Mouse (Mus musculus) hindbrain, postnatal 0 days (tissue): Measurements from ENCODE around the gene Gzma. TPM values are rescaled to one million over a fixed set of nuclear protein-coding genes. Genes with fewer than 3 reads are reported as not detected.

Experiments used
- ATAC-seq: fragments of 200-750 bp; cut with Nextera tagmentation; 2 replicates; pipeline ENCODE4 v1.8.0; 2017; ENCODE audit warnings: mild to moderate bottlenecking, moderate TSS enrichment, moderate library complexity
- DNase-seq: peaks from one replicate; pipeline ENCODE4 v3.0.0-alpha.2; 2015; ENCODE audit warnings: low spot score
- H3K27ac ChIP-seq: fragments of 300-500 bp; sonication (generic); 2 replicates; pipeline ENCODE4 v1.5.1; 2014; ENCODE audit warnings: mild to moderate bottlenecking
- H3K27me3 ChIP-seq: fragments of 300-500 bp; sonication (generic); 2 replicates; pipeline ENCODE4 v1.6.1; 2014; ENCODE audit warnings: low read length, mixed read lengths; ENCODE audit not compliant: insufficient read depth
- H3K36me3 ChIP-seq: fragments of 300-500 bp; sonication (generic); 2 replicates; pipeline ENCODE4 v1.6.1; 2014; ENCODE audit warnings: low read length, mixed read lengths; ENCODE audit not compliant: insufficient read depth
- H3K4me1 ChIP-seq: fragments of 300-500 bp; sonication (generic); 2 replicates; pipeline ENCODE4 v1.6.1; 2014; ENCODE audit warnings: antibody characterized with exemption, low read length, mixed read lengths; ENCODE audit not compliant: insufficient read depth
- H3K4me2 ChIP-seq: fragments of 300-500 bp; sonication (generic); 2 replicates; pipeline ENCODE4 v1.6.1; 2014; ENCODE audit warnings: low read depth, mild to moderate bottlenecking, low read length, moderate library complexity, mixed read lengths
- H3K4me3 ChIP-seq: fragments of 300-500 bp; sonication (generic); 2 replicates; pipeline ENCODE4 v1.5.1; 2014; ENCODE audit warnings: low read length
- H3K9ac ChIP-seq: fragments of 300-500 bp; sonication (generic); replicated peaks from 2 replicates; pipeline ENCODE4 v1.6.1; 2014; ENCODE audit warnings: mild to moderate bottlenecking, low read length, moderate library complexity, mixed read lengths
- H3K9me3 ChIP-seq: fragments of 300-500 bp; sonication (generic); 2 replicates; pipeline ENCODE4 v1.6.1; 2016; ENCODE audit warnings: low read length, mixed read lengths
- CTCF ChIP-seq: IDR thresholded peaks from 2 replicates; pipeline ENCODE4 v1.5.1; 2016; ENCODE audit warnings: antibody characterized with exemption, control low read depth, low read depth
- WGBS: fragments of 180-500 bp; shearing (Covaris S2); extraction: QIAGEN DNeasy Blood & Tissue Kit; methylation state at CpG from one replicate; pipeline ENCODE4 v1.1.7; 2014; 5-methylcytosine and 5-hydroxymethylcytosine counted together
- polyA plus RNA-seq: library from polyadenylated mRNA; unstranded; fragments of >200 nt; fragmentation: Nextera tagmentation; extraction: Ambion mirVana; gene quantifications from 2 replicates; pipeline ENCODE4 v1.2.1, GENCODE M21; 2015
- total RNA-seq: library from RNA; depleted of rRNA; stranded (reverse); fragments of >200 nt; gene quantifications from 2 replicates; pipeline ENCODE4 v1.2.3, GENCODE M21; 2014

Gene Gzma
- total and polyA plus RNA-seq, 2 experiments from 2014 or later, result not detected

DNA sequence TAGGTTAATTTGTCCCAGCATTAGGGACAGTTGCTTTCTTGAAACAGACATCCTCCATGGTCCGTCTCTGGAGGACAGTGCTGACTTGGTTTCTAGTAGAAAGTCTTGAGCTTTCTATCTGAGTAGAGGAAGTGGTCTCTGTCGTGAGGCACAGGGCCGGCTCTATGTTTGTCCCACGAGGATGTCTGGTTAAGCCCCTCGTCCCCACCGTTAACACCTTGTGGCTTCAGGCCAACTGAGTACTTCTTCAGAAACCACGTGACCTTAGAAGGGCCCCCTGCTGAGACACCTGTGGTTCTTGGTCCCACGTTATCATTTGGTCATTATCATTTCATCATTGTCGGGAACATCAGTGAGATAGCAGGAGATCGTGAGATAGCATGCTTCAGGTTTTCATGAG, 1.0 kb upstream of the Gzma start:
- Histone ChIP-seq H3K4me1 (no peaks in the 10 kb centered on the region), H3K36me3 (no peaks in the 10 kb centered on the region), H3K4me3 (no peak overlapping the region), H3K9ac (no peak overlapping the region), H3K27me3 (no peaks in the 10 kb centered on the region), H3K9me3 (no peaks in the 10 kb centered on the region), H3K27ac (no peak overlapping the region), H3K4me2 (no peak overlapping the region)
- 81% methylated on average over 10 of the region's 10 CpGs for WGBS
- DNase-seq (no peak), ATAC-seq (no peak)
- TF ChIP-seq CTCF, result no peak

DNA sequence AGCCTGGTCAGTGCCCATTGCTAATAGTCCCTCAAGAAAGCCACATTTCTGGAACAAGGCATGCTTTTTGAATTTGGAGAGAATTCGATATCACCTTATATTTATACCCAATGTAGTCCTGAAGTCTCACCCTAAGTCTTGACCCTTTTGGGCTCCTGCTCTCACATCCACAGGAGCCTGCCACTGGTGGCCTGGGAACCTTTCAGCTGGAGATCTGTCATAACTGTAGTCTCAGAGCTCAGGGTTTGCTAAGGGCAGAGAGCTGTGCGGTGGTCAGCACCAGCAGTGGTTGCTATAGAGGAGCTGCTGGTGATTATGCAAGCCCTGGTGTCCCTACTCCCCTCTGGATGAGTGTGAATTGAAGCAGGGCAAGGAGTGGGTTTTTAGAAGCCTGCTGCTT, 2.4 kb downstream of the Gzma start:
- H3K4me2 ChIP-seq, result no peak overlapping the region
- no peak for TF ChIP-seq CTCF
- H3K27me3 ChIP-seq, result no peaks in the 10 kb centered on the region
- H3K4me3 ChIP-seq, result no peak overlapping the region
- WGBS, result 98% methylated on average over 2 of the region's 2 CpGs
- no peak for ATAC-seq
- no peaks in the 10 kb centered on the region for H3K4me1 ChIP-seq
- no peaks in the 10 kb centered on the region for H3K36me3 ChIP-seq
- H3K9ac ChIP-seq, result no peak overlapping the region
- H3K27ac ChIP-seq, result no peak overlapping the region
- no peaks in the 10 kb centered on the region for H3K9me3 ChIP-seq
- DNase-seq, result no peak

DNA sequence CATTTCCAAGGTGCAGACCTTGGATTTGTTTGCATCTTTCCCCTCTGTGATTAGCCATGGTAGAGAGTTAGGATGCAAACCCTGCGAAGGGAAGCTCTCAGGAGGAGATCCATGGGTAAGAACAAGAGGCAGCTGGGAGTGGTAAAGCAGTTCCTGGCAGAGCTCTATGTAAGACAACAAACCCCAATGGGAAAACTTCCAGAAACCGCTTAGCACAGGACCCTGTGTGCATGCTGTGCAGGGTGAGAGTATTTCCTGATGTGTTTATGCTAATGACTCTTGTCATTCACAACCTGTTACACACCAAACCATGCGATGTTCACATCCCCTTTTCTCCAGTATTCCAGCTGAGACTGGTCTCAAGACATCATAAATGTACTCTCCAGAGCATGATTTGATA, 3.8 kb downstream of the Gzma start:
- Histone ChIP-seq H3K36me3 (no peaks in the 10 kb centered on the region), H3K4me1 (no peaks in the 10 kb centered on the region), H3K9ac (no peak overlapping the region), H3K27ac (no peak overlapping the region), H3K9me3 (no peaks in the 10 kb centered on the region), H3K4me2 (no peak overlapping the region), H3K27me3 (no peaks in the 10 kb centered on the region), H3K4me3 (no peak overlapping the region)
- 0 out of 2 replicates have a peak, but pooled peaks have one; percentile 38 for ATAC-seq
- DNase-seq, result peak; percentile 28
- 48% methylated on average over 3 of the region's 3 CpGs for WGBS
- TF ChIP-seq CTCF, result no peak

DNA sequence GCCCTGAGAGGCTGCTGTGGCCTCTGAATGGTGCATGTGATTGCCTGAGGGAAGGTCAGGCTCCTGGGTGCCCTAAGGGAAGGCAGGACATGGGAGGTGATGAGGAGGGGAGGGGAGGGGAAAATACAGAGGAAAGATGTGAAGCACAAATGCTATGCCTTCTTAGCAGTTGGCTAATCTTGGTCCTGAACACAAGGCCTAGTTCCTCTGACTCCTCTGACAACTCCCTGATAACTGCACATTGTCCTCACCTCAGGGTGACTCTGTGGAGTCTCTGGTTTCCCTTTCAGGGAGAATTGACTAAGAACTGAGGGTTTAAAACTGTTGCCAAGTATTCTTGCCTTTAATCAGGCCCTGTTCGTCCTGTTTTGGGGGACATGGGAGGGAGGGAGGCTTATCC, 6.2 kb downstream of the Gzma start:
- no peak for TF ChIP-seq CTCF
- Histone ChIP-seq H3K4me1 (no peaks in the 10 kb centered on the region), H3K4me3 (no peak overlapping the region), H3K36me3 (no peaks in the 10 kb centered on the region), H3K4me2 (no peak overlapping the region), H3K9me3 (no peaks in the 10 kb centered on the region), H3K27me3 (no peaks in the 10 kb centered on the region), H3K27ac (no peak overlapping the region), H3K9ac (no peak overlapping the region)
- WGBS, result 82% methylated on average over 1 of the region's 1 CpGs
- ATAC-seq (no peak), DNase-seq (no peak)

DNA sequence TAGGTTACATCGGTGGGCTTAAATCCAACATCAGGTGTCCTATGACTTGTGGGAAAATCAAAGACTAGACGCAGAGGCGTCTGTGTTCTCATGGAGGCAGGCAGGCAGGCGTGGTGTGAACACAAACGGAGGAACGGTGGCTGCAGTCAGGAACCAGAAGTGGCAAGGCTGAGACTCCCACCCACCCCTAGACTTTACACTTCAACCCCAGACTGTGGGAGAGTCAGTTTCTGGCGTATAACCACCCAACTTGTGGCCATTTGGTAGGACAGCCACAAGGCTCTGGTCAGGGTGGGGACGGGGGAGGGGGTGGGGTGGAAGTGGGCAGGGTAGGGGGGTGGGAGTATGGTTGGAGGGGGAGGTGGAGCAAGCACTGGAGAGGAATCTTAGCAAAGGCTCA, 10.3 kb downstream of the Gzma start:
- H3K27ac ChIP-seq, result no peak overlapping the region
- H3K9ac ChIP-seq, result no peak overlapping the region
- no peaks in the 10 kb centered on the region for H3K9me3 ChIP-seq
- H3K4me1 ChIP-seq, result no peaks in the 10 kb centered on the region
- no peaks in the 10 kb centered on the region for H3K36me3 ChIP-seq
- H3K27me3 ChIP-seq, result no peaks in the 10 kb centered on the region
- no peak overlapping the region for H3K4me2 ChIP-seq
- TF ChIP-seq CTCF, result no peak
- no peak overlapping the region for H3K4me3 ChIP-seq
- DNase-seq, result no peak
- 87% methylated on average over 8 of the region's 8 CpGs for WGBS
- ATAC-seq, result no peak

DNA sequence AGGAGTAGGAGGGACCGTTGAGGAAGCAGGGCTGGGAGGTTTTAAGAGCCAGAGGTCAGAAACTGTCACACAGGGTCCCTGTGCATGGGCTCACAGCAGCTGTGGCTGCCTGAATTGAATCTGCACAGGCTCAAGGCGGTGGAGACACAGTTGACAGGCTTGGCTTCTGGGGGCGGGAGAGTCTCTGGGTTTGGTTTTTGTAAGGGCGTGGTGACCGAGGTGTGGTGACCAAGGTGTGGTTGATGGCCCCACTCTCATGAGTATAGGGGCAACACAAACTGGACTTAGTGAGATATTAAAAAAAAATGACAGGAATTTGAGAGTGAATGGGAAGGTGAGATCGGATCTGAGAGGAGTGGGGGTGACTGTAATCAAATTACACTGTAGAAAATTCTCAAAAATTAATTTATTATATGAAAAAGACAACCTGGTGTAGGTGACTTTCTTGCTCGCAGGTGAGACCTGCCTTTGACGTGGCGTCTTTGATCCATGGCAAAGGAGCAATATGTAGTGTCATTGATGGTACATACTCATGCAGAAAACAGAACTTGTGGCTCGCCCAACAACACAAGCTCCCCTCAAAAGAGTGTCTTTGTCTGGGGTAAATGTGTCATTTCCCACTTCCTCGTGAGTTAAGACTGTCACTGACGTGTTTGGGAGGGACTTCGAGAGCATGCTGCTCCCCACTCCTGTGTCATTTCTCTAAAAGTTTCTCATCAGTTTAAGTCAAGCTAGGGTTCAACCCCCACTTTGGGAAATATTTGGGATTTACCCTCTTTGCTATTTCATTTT, 13.4 kb downstream of the Gzma start:
- no peak for TF ChIP-seq CTCF
- no peak for DNase-seq
- no peaks in the 10 kb centered on the region for H3K27me3 ChIP-seq
- no peaks in the 10 kb centered on the region for H3K36me3 ChIP-seq
- no peaks in the 10 kb centered on the region for H3K4me1 ChIP-seq
- H3K27ac ChIP-seq, result no peak overlapping the region
- H3K9ac ChIP-seq, result no peak overlapping the region
- H3K9me3 ChIP-seq, result no peaks in the 10 kb centered on the region
- WGBS, result 90% methylated on average over 13 of the region's 13 CpGs
- no peak overlapping the region for H3K4me3 ChIP-seq
- no peak for ATAC-seq
- H3K4me2 ChIP-seq, result no peak overlapping the region

DNA sequence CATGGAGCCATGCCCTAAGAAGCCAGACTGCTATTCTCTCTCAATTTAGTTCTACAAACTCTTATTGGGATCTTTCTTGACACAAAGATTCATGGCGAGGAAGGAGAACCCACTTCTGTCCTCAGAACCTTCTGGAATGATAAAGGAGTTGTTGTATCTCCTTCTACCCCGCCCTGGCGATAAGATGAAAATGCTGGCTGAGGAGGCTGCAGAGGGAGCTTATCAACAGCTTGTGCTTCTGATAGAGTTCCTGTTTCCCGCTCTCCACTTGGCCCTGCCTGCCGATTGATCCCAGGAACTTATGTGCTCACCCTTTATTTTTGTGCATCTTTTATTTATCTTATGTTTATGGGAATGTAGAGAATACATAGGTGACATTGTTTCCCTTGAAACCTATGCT, 16.0 kb downstream of the Gzma start:
- H3K4me2 ChIP-seq, result no peak overlapping the region
- no peak overlapping the region for H3K27ac ChIP-seq
- no peaks in the 10 kb centered on the region for H3K4me1 ChIP-seq
- H3K36me3 ChIP-seq, result no peaks in the 10 kb centered on the region
- H3K4me3 ChIP-seq, result no peak overlapping the region
- H3K9ac ChIP-seq, result no peak overlapping the region
- no peak for DNase-seq
- no peaks in the 10 kb centered on the region for H3K27me3 ChIP-seq
- no peaks in the 10 kb centered on the region for H3K9me3 ChIP-seq
- no peak for ATAC-seq
- no peak for TF ChIP-seq CTCF
- WGBS, result 87% methylated on average over 5 of the region's 5 CpGs
